Mouse (Mus musculus) CH12.LX (cell line): ENCODE data around the gene Gli2. TPM values are rescaled to one million over a fixed set of nuclear protein-coding genes. Genes with fewer than 3 reads are reported as not detected.

Experiments
- DNase-seq: peaks from one replicate; pipeline ENCODE4 v3.0.0-alpha.2; 2013; ENCODE audit errors: extremely low read depth
- H3K27ac ChIP-seq: 2 replicates; pipeline ENCODE4 v1.5.1; 2012; ENCODE audit warnings: low read depth, mild to moderate bottlenecking, control low read depth, moderate library complexity; ENCODE audit not compliant: insufficient read depth
- H3K27me3 ChIP-seq: replicated peaks from 2 replicates; pipeline ENCODE3; 2012; ENCODE audit warnings: inconsistent platforms
- H3K36me3 ChIP-seq, 2 experiments: replicated peaks in 1 of 2; 2 replicates each; pipeline versions ENCODE3 to v1.6.1; 2012; ENCODE audit warnings: inconsistent platforms in 1 of 2, low read length in 1 of 2, mild to moderate bottlenecking in 1 of 2, mixed read lengths in 1 of 2, moderate library complexity in 1 of 2; ENCODE audit not compliant: control insufficient read depth in 1 of 2, insufficient read depth in 1 of 2
- H3K4me1 ChIP-seq, 2 experiments: 2 replicates each; pipeline ENCODE4 v1.6.1; 2012; ENCODE audit warnings: inconsistent platforms in 1 of 2, moderate library complexity in 1 of 2; ENCODE audit not compliant: insufficient read depth in 2 of 2, control insufficient read depth in 1 of 2
- H3K4me2 ChIP-seq: 2 replicates; pipeline ENCODE4 v1.6.1; 2012; ENCODE audit warnings: low read depth, mild to moderate bottlenecking, control low read depth; ENCODE audit not compliant: poor library complexity, insufficient read depth, severe bottlenecking
- H3K4me3 ChIP-seq, 3 experiments: fragments of 150-350 bp in 1 of 3; sonication (generic) in 1 of 3; replicated peaks in 1 of 3; 2 replicates each; pipeline versions ENCODE3 to v1.5.1; 2011 to 2012; ENCODE audit warnings: low read depth in 2 of 3, low read length in 2 of 3, mild to moderate bottlenecking in 2 of 3, moderate library complexity in 2 of 3, control low read depth in 1 of 3, improper control_type of control experiment in 1 of 3, inconsistent platforms in 1 of 3, mixed read lengths in 1 of 3; ENCODE audit not compliant: poor library complexity in 1 of 3
- H3K79me2 ChIP-seq: replicated peaks from 2 replicates; pipeline ENCODE4 v1.6.1; 2012; ENCODE audit warnings: mild to moderate bottlenecking, moderate library complexity; ENCODE audit not compliant: control insufficient read depth, poor library complexity, insufficient read depth, severe bottlenecking; ENCODE audit errors: extremely low read depth
- H3K9ac ChIP-seq: 2 replicates; pipeline ENCODE4 v1.6.1; 2012; ENCODE audit warnings: low read depth, mild to moderate bottlenecking, control low read depth, moderate library complexity; ENCODE audit not compliant: insufficient read depth
- H3K9me3 ChIP-seq: replicated peaks from 2 replicates; pipeline ENCODE3; 2012; ENCODE audit warnings: low read length, inconsistent platforms, mixed read lengths
- EP300 ChIP-seq: IDR thresholded peaks from 2 replicates; pipeline ENCODE4 v1.6.1; 2011; ENCODE audit warnings: low read length, improper control_type of control experiment
- GABPA ChIP-seq: IDR thresholded peaks from 2 replicates; pipeline ENCODE4 v1.6.1; 2012; ENCODE audit warnings: low read depth, low read length, improper control_type of control experiment, inconsistent platforms; ENCODE audit not compliant: insufficient replicate concordance
- HCFC1 ChIP-seq: IDR thresholded peaks from 2 replicates; pipeline ENCODE4 v1.6.1; 2012; ENCODE audit warnings: low read depth, mild to moderate bottlenecking, inconsistent platforms, low read length, improper control_type of control experiment
- IRF4 ChIP-seq: IDR thresholded peaks from 2 replicates; pipeline ENCODE4 v1.6.1; 2014; ENCODE audit warnings: low read depth, mild to moderate bottlenecking, inconsistent platforms, low read length, improper control_type of control experiment
- JUN ChIP-seq: IDR thresholded peaks from 2 replicates; pipeline ENCODE4 v1.6.1; 2011; ENCODE audit warnings: low read depth, mild to moderate bottlenecking, low read length, improper control_type of control experiment, moderate library complexity; ENCODE audit not compliant: insufficient read depth
- KAT2A ChIP-seq: IDR thresholded peaks from 2 replicates; pipeline ENCODE4 v1.6.1; 2012; ENCODE audit warnings: low read length, improper control_type of control experiment, inconsistent platforms; ENCODE audit not compliant: insufficient replicate concordance
- MAFK ChIP-seq: IDR thresholded peaks from 2 replicates; pipeline ENCODE4 v1.6.1; 2011; ENCODE audit warnings: low read length, improper control_type of control experiment; ENCODE audit not compliant: insufficient replicate concordance
- MAX ChIP-seq: IDR thresholded peaks from 2 replicates; pipeline ENCODE4 v1.6.1; 2011; ENCODE audit warnings: low read length, improper control_type of control experiment
- MEF2A ChIP-seq: IDR thresholded peaks from 2 replicates; pipeline ENCODE4 v1.6.1; 2014; ENCODE audit warnings: low read depth, mild to moderate bottlenecking, inconsistent platforms, low read length, improper control_type of control experiment, borderline replicate concordance
- MXI1 ChIP-seq: IDR thresholded peaks from 2 replicates; pipeline ENCODE4 v1.6.1; 2011; ENCODE audit warnings: mild to moderate bottlenecking, low read depth, low read length, improper control_type of control experiment
- NELFE ChIP-seq: IDR thresholded peaks from 2 replicates; pipeline ENCODE4 v1.6.1; 2011; ENCODE audit warnings: low read depth, low read length, improper control_type of control experiment
- NRF1 ChIP-seq: IDR thresholded peaks from 2 replicates; pipeline ENCODE4 v1.6.1; 2014; ENCODE audit warnings: low read depth, mild to moderate bottlenecking, inconsistent platforms, low read length, improper control_type of control experiment, moderate library complexity
- POLR2AphosphoS2 ChIP-seq: IDR thresholded peaks from 2 replicates; pipeline ENCODE4 v1.6.1; 2011; ENCODE audit warnings: low read depth, low read length, improper control_type of control experiment
- RAD21 ChIP-seq: IDR thresholded peaks from 2 replicates; pipeline ENCODE4 v1.6.1; 2011; ENCODE audit warnings: low read depth, mild to moderate bottlenecking, low read length, improper control_type of control experiment, moderate library complexity
- SIN3A ChIP-seq: IDR thresholded peaks from 2 replicates; pipeline ENCODE4 v1.6.1; 2012; ENCODE audit warnings: low read length, improper control_type of control experiment, inconsistent platforms
- SMC3 ChIP-seq: IDR thresholded peaks from 2 replicates; pipeline ENCODE4 v1.6.1; 2011; ENCODE audit warnings: low read depth, low read length, improper control_type of control experiment
- TBP ChIP-seq: conservative IDR thresholded peaks from 2 replicates; pipeline ENCODE4 v1.6.1; 2011; ENCODE audit warnings: low read depth, low read length, improper control_type of control experiment
- TCF12 ChIP-seq: IDR thresholded peaks from 2 replicates; pipeline ENCODE4 v1.6.1; 2014; ENCODE audit warnings: low read depth, mild to moderate bottlenecking, inconsistent platforms, low read length, improper control_type of control experiment
- UBTF ChIP-seq: IDR thresholded peaks from 2 replicates; pipeline ENCODE4 v1.6.1; 2012; ENCODE audit warnings: low read depth, mild to moderate bottlenecking, inconsistent platforms, low read length, improper control_type of control experiment, moderate library complexity
- USF1 ChIP-seq: IDR thresholded peaks from 2 replicates; pipeline ENCODE4 v1.6.1; 2014; ENCODE audit warnings: low read depth, mild to moderate bottlenecking, inconsistent platforms, low read length, improper control_type of control experiment
- USF2 ChIP-seq: conservative IDR thresholded peaks from 2 replicates; pipeline ENCODE4 v1.6.1; 2011; ENCODE audit warnings: low read depth, low read length, improper control_type of control experiment
- ZC3H11A ChIP-seq: IDR thresholded peaks from 2 replicates; pipeline ENCODE4 v1.6.1; 2012; ENCODE audit warnings: low read depth, mild to moderate bottlenecking, inconsistent platforms, low read length, improper control_type of control experiment
- ZNF384 ChIP-seq: IDR thresholded peaks from 2 replicates; pipeline ENCODE4 v1.6.1; 2012; ENCODE audit warnings: low read depth, low read length, improper control_type of control experiment, inconsistent platforms
- dilution Hi-C: fragments of 300-500 bp; cut with MboI; formaldehyde crosslinking; loops from 2 replicates; pipeline ENCODE4 v1.14.3; 2020; ENCODE audit warnings: low sequenced_read_pairs; ENCODE audit not compliant: extremely low pct_unique_long_range_greater_than_20kb, extremely low pct_ligation_motif_present
- in situ Hi-C: fragments of 300-500 bp; cut with MboI; formaldehyde crosslinking; loops from 3 replicates; pipeline ENCODE4 v1.14.3; 2019; ENCODE audit warnings: low sequenced_read_pairs, low pct_ligation_motif_present, low pct_unique_long_range_greater_than_20kb, mixed read lengths
- polyA plus RNA-seq: library from polyadenylated mRNA; unstranded; fragments of >175 nt; gene quantifications from 2 replicates; pipeline ENCODE4 v1.2.1, GENCODE M21; 2012; ENCODE audit warnings: low read depth; ENCODE audit not compliant: insufficient read length
- total RNA-seq, 2 experiments: library from RNA; depleted of rRNA; stranded (reverse); fragments of 300-350 nt in 1 of 2; fragments of >200 nt in 1 of 2; gene quantifications; 2 replicates each; pipeline ENCODE4 v1.2.3; 2012 to 2014

Gli2 gene
- total and polyA plus RNA-seq, 3 experiments: not detected

GRCm38 (mm10) chr1:119051192-119051937 lies 2.1 kb downstream of the Gli2 start:
- no peak overlapping the region for H3K4me2 ChIP-seq
- in situ Hi-C loops: no loop called here
- TF ChIP-seq TBP (no peak), TCF12 (no peak), RAD21 (no peak), MXI1 (no peak), HCFC1 (no peak), IRF4 (no peak), ZC3H11A (no peak)
- TF ChIP-seq, all 38 proteins: peak for 0
- Histone ChIP-seq H3K9me3 (peaks cover 82% of the 10 kb centered on the region), H3K27me3 (no peaks in the 10 kb centered on the region), H3K36me3 (no peaks in the 10 kb centered on the region), H3K9ac (no peak overlapping the region), H3K27ac (no peak overlapping the region), H3K79me2 (no peaks in the 10 kb centered on the region), H3K4me3 (no peak overlapping the region), H3K4me1 (no peaks in the 10 kb centered on the region)
- DNase-seq: no peak
- dilution Hi-C loops: no loop called here

- in situ Hi-C loops (no loop called here), dilution Hi-C loops (no loop called here)
- no peaks in the 10 kb centered on the region for H3K79me2 ChIP-seq
- H3K4me1 ChIP-seq: no peaks in the 10 kb centered on the region
- peaks cover 83% of the 10 kb centered on the region for H3K9me3 ChIP-seq
- H3K27me3 ChIP-seq: no peaks in the 10 kb centered on the region
- H3K4me3 ChIP-seq: no peak overlapping the region
- H3K9ac ChIP-seq: no peak overlapping the region
- H3K36me3 ChIP-seq: no peaks in the 10 kb centered on the region
- TF ChIP-seq POLR2AphosphoS2: no peak
- no peak for TF ChIP-seq NRF1
- TF ChIP-seq SIN3A: no peak
- TF ChIP-seq MEF2A: no peak
- TF ChIP-seq MXI1: no peak
- TF ChIP-seq USF2: no peak
- no peak for TF ChIP-seq GABPA
- TF ChIP-seq MAX: no peak
- no peak for TF ChIP-seq MAFK
- TF ChIP-seq HCFC1: no peak
- TF ChIP-seq ZNF384: no peak
- no peak for TF ChIP-seq JUN
- no peak for TF ChIP-seq NELFE
- TF ChIP-seq SMC3: no peak
- TF ChIP-seq UBTF: no peak
- TF ChIP-seq KAT2A: no peak
- no peak for TF ChIP-seq EP300
- no peak for TF ChIP-seq IRF4
- no peak for TF ChIP-seq USF1
- TF ChIP-seq TBP: no peak
- H3K27ac ChIP-seq: no peak overlapping the region
- H3K4me2 ChIP-seq: no peak overlapping the region
- DNase-seq: no peak
These were observed 3.4 kb downstream of the Gli2 start for GRCm38 (mm10) chr1:119049812-119050615.
